In genomic region chrX:18254767-18255166, GRCm38 (mm10) we compare ENCODE assay signal across 8 mouse cellular contexts.
A peak's percentile ranks its signal among the peaks of the same experiment; 100 is the strongest.
DNase-seq lines count a peak whose midpoint lies in the region; ATAC-seq and TF ChIP-seq lines count a peak whose summit lies in the region.

No protein-coding gene starts in this region.

- H3K9me3 ChIP-seq in kidney, embryonic 15.5 days (replicated peaks) = no peaks in the 10 kb centered on the region
- no peaks in the 10 kb centered on the region for H3K9me3 ChIP-seq in midbrain, embryonic 10.5 days (replicated peaks)

- H3K27me3 ChIP-seq in kidney, embryonic 15.5 days = no peaks in the 10 kb centered on the region
- H3K27me3 ChIP-seq in midbrain, embryonic 10.5 days (ENCODE audit: low read depth, poor library complexity, severe bottlenecking) = no peaks in the 10 kb centered on the region

- H3K9ac ChIP-seq in kidney, embryonic 15.5 days = no peak overlapping the region

- peak; percentile 33 for DNase-seq in kidney, adult 18-20 months
- DNase-seq in MEL-GATA-1-ER (ENCODE audit: extremely low read depth, low read depth) = peak; percentile 15
- peak; percentile 60 for DNase-seq in cerebellum, adult 9-11 months
- DNase-seq in layer of hippocampus, adult 2 months (ENCODE audit: low spot score in 2 of 2) = peak; percentile 33 to 76
- DNase-seq in midbrain, embryonic 10.5 days (ENCODE audit: low spot score) = peak; percentile 12
- DNase-seq in thymus, postnatal 25 days = peak; percentile 8

- no peak overlapping the region for H3K4me3 ChIP-seq in kidney, embryonic 15.5 days (replicated peaks)
- no peak overlapping the region for H3K4me3 ChIP-seq in layer of hippocampus, adult 2 months
- no peak overlapping the region for H3K4me3 ChIP-seq in midbrain, embryonic 10.5 days

- H3K27ac ChIP-seq in kidney, embryonic 15.5 days = no peak overlapping the region
- H3K27ac ChIP-seq in layer of hippocampus, adult 2 months = no peak overlapping the region
- H3K27ac ChIP-seq in midbrain, embryonic 10.5 days (replicated peaks) = no peak overlapping the region

- ATAC-seq in kidney, embryonic 15.5 days (replicated peaks; ENCODE audit: low FRiP score) = no peak
- peak; percentile 87 for ATAC-seq in granulocyte monocyte progenitor cell, adult 5-6 weeks (replicated peaks; ENCODE audit: poor library complexity, severe bottlenecking)

- no peak overlapping the region for H3K4me2 ChIP-seq in kidney, embryonic 15.5 days

- TF ChIP-seq CTCF in layer of hippocampus, adult 2 months (conservative IDR thresholded peaks at IDR 0.05) = peak; percentile 86

- WGBS in kidney, embryonic 15.5 days = 50% methylated on average over 4 of the region's 4 CpGs
- WGBS in midbrain, embryonic 10.5 days = 66% methylated on average over 4 of the region's 4 CpGs

- peaks cover 42% of the 10 kb centered on the region for H3K36me3 ChIP-seq in kidney, embryonic 15.5 days
- H3K36me3 ChIP-seq in midbrain, embryonic 10.5 days = peaks cover 58% of the 10 kb centered on the region

- no peaks in the 10 kb centered on the region for H3K4me1 ChIP-seq in kidney, embryonic 15.5 days
- no peaks in the 10 kb centered on the region for H3K4me1 ChIP-seq in midbrain, embryonic 10.5 days

Comparison
In these comparisons a context has a peak if more than half of its experiments do, and no peak if none do; other contexts are left out.
1. DNase-seq: peak in every context shown above with its lines; median percentile 60 in cerebellum, adult 9-11 months; 54 in layer of hippocampus, adult 2 months; 33 in kidney, adult 18-20 months; 15 in MEL-GATA-1-ER; 12 in midbrain, embryonic 10.5 days; 8 in thymus, postnatal 25 days.